Mouse (Mus musculus): ENCODE measurements around the gene Als2cl. TPM values are rescaled to one million over a fixed set of nuclear protein-coding genes. Genes with fewer than 3 reads are reported as not detected.

The Als2cl gene
- polyA plus RNA-seq, 1 experiment: 0.02 TPM

DNA sequence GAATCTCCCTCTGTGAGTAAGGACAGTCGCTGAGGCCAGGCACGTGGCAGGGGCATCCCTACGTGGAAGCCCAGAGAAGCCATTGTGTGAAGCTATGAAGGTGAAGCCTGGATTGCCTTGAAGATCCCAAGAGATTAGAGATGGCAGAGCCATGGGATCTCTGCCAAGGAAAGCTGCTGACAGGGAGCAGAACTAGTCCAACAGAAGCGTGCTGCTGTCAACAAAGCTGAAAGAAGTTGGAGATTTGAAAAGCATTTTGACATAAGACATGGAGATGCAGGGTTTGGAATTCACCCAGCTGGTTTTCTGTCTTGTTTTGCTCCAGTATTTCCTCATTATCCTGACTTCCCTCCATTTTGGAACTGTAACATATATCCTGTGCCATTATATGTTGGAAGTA lies 22.6 kb downstream of the Als2cl start:
- Histone ChIP-seq H3K36me3 (ENCODE audit: control insufficient read depth) (peaks cover 2% of the 10 kb centered on the region; the same call in 1 of the 2 replicates), H3K27me3 (ENCODE audit: control insufficient read depth) (no peaks in the 10 kb centered on the region), H3K4me1 (ENCODE audit: control insufficient read depth) (no peaks in the 10 kb centered on the region), H3K4me3 (replicated peaks) (no peak overlapping the region), H3K9me3 (ENCODE audit: control insufficient read depth, low read length) (no peaks in the 10 kb centered on the region)
- TF ChIP-seq TAL1 (IDR thresholded peaks at IDR 0.05; ENCODE audit: low read length) (no peak), GATA1 (IDR thresholded peaks at IDR 0.05; ENCODE audit: low read length) (no peak)

GRCm38 (mm10) chr9:110907201-110907837 lies 27.6 kb downstream of the Als2cl start:
- Histone ChIP-seq H3K36me3 (ENCODE audit: control insufficient read depth) (no peaks in the 10 kb centered on the region), H3K27me3 (ENCODE audit: control insufficient read depth) (no peaks in the 10 kb centered on the region), H3K9me3 (ENCODE audit: control insufficient read depth, low read length) (no peaks in the 10 kb centered on the region), H3K4me3 (replicated peaks) (no peak overlapping the region), H3K4me1 (ENCODE audit: control insufficient read depth) (no peaks in the 10 kb centered on the region)
- TF ChIP-seq TAL1 (IDR thresholded peaks at IDR 0.05; ENCODE audit: low read length): no peak
- TF ChIP-seq GATA1 (IDR thresholded peaks at IDR 0.05; ENCODE audit: low read length): no peak

DNA sequence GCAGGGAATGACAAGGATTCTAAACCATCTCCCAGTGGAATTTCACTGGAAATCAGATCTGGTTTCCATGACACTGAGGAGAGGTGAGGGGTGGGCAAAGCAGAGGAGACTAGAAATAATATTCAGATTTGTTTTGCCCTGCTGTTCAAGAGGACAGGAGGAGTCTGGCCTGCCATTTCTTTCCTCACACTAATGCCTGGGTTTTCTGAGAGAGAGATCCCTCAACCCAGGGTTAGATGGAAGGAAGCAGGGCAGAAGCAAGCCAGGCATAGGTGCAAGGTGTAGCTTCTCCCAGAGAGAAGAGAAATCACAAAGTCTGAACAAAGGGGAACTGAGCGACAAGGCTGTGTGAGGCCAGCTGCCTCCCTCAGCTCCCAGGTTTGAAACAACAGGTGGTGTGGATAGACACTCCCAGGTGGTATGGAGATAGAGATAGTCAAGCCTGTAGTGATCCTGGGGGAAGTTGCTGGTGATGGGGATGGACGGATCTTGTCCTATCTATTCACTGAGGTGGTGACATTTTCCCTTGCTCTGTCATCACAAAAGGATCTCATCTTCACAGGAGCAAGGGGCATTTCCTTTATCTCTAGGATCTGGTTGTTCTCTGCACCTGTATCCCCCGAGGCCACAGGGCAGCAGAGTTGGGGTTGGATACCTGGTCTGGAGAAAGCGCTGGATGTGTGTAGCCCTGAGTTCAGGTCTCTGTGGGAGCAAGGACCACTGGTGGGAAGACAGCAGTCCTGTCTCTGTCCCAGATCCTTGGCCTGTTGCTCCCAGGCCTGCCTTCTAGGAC lies 28.4 kb downstream of the Als2cl start:
- Histone ChIP-seq H3K36me3 (ENCODE audit: control insufficient read depth) (no peaks in the 10 kb centered on the region), H3K4me1 (ENCODE audit: control insufficient read depth) (no peaks in the 10 kb centered on the region), H3K27me3 (ENCODE audit: control insufficient read depth) (no peaks in the 10 kb centered on the region), H3K9me3 (ENCODE audit: control insufficient read depth, low read length) (no peaks in the 10 kb centered on the region), H3K4me3 (replicated peaks) (no peak overlapping the region)
- TF ChIP-seq TAL1 (IDR thresholded peaks at IDR 0.05; ENCODE audit: low read length) (no peak), GATA1 (IDR thresholded peaks at IDR 0.05; ENCODE audit: low read length) (no peak)

- TF ChIP-seq GATA1 (IDR thresholded peaks at IDR 0.05; ENCODE audit: low read length): no peak
- TF ChIP-seq TAL1 (IDR thresholded peaks at IDR 0.05; ENCODE audit: low read length): no peak
- Histone ChIP-seq H3K9me3 (ENCODE audit: control insufficient read depth, low read length) (no peaks in the 10 kb centered on the region), H3K4me1 (ENCODE audit: control insufficient read depth) (no peaks in the 10 kb centered on the region), H3K36me3 (ENCODE audit: control insufficient read depth) (no peaks in the 10 kb centered on the region), H3K27me3 (ENCODE audit: control insufficient read depth) (no peaks in the 10 kb centered on the region), H3K4me3 (replicated peaks) (no peak overlapping the region)
Measured at GRCm38 (mm10) chr9:110908631-110909016, 29.0 kb downstream of the Als2cl start.

GRCm38 (mm10) chr9:110909371-110909967 lies 29.8 kb downstream of the Als2cl start:
- no peaks in the 10 kb centered on the region for H3K9me3 ChIP-seq (ENCODE audit: control insufficient read depth, low read length)

DNA sequence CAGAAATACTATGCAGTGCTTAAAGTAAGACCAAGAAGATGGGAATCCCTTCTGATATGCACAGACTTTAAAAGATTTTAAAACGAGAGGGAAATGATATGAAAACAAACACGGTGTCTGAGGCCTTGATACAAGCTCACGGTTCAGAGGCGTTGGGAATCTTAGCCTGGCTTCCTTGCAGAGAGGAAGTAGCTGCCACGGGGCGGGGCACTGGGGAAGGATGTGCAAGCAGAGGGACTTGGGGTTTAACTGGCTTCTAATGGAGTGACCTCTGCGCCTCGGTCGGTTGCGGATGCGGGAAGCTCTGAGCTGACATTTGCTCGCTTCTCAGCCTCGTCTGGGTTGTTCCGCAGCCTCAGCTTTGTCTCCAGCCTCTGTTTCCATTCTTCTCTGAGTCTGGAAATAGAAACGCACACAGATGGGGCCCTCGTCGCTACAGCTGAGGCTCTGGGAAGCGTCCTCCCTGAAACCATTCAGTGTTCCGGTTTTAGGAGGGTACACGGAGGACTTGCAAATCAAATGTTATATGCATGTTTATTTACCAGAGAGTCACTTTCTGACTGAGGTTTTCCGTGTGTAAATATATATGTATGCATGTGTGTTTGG lies 35.1 kb downstream of the Als2cl start:
- Histone ChIP-seq H3K36me3 (ENCODE audit: control insufficient read depth) (no peaks in the 10 kb centered on the region), H3K27me3 (ENCODE audit: control insufficient read depth) (no peaks in the 10 kb centered on the region), H3K4me1 (ENCODE audit: control insufficient read depth) (no peaks in the 10 kb centered on the region), H3K9me3 (ENCODE audit: control insufficient read depth, low read length) (no peaks in the 10 kb centered on the region), H3K4me3 (replicated peaks) (no peak overlapping the region)
- no peak for TF ChIP-seq TAL1 (IDR thresholded peaks at IDR 0.05; ENCODE audit: low read length)
- no peak for TF ChIP-seq GATA1 (IDR thresholded peaks at IDR 0.05; ENCODE audit: low read length)

More at GRCm38 (mm10) chr9:110909371-110909967, 29.8 kb downstream of the Als2cl start:
- H3K27me3 ChIP-seq (ENCODE audit: control insufficient read depth): no peaks in the 10 kb centered on the region
- no peak for TF ChIP-seq TAL1 (IDR thresholded peaks at IDR 0.05; ENCODE audit: low read length)
- no peak overlapping the region for H3K4me3 ChIP-seq (replicated peaks)
- no peaks in the 10 kb centered on the region for H3K4me1 ChIP-seq (ENCODE audit: control insufficient read depth)
- no peaks in the 10 kb centered on the region for H3K36me3 ChIP-seq (ENCODE audit: control insufficient read depth)

DNA sequence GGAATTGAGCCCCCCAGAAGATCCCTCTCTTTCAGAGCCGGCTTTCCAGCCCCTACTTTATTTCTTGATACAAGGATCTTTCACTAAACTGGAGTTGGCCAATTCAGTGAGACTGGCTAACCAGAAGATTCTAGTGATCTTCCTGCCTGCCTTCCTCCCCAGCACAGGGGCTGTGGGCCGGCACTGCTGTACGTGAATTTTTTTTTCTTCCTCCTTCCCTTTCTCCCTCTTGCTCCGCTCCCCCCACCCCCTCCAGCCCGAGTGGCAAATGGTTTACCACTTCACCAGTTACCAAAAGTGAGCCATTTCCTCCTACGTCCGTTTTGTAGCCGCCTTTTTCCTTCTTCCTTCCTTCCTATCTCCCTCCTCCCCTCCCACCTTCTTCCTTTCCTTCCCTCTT lies 35.8 kb downstream of the Als2cl start:
- no peaks in the 10 kb centered on the region for H3K4me1 ChIP-seq (ENCODE audit: control insufficient read depth)
- no peaks in the 10 kb centered on the region for H3K9me3 ChIP-seq (ENCODE audit: control insufficient read depth, low read length)
- no peak overlapping the region for H3K4me3 ChIP-seq (replicated peaks)
- H3K27me3 ChIP-seq (ENCODE audit: control insufficient read depth): no peaks in the 10 kb centered on the region
- H3K36me3 ChIP-seq (ENCODE audit: control insufficient read depth): no peaks in the 10 kb centered on the region
- TF ChIP-seq TAL1 (IDR thresholded peaks at IDR 0.05; ENCODE audit: low read length) (no peak), GATA1 (IDR thresholded peaks at IDR 0.05; ENCODE audit: low read length) (no peak)

DNA sequence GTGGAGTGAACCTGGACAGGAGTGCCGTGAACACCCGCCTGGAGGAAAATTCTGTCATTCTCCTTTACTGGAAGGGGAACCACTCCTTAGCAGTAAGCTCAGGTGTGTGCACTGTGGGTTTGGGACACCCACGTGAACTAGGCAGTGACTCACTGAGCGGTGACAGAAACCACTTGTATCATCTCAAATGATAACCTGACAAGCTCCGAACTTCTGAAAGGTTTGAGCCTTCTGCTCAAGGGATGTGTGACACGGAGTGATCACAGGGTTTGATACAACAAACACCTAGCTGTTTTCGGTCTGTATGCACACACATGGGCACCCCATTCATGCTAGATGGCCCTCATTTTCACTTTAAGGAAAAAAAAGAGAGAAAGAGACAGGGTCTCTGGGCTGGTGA lies 37.1 kb downstream of the Als2cl start, which contains the start of gene Fam240a:
Fam240a (minus strand) TSS at position 76 of the 400 bp plus-strand sequence.
- no peak within 1 kb of the TSS for H3K4me3 ChIP-seq (replicated peaks)
- H3K36me3 ChIP-seq (ENCODE audit: control insufficient read depth): no peaks in the 10 kb centered on the region
- TF ChIP-seq TAL1 (IDR thresholded peaks at IDR 0.05; ENCODE audit: low read length) (no peak), GATA1 (IDR thresholded peaks at IDR 0.05; ENCODE audit: low read length) (no peak)
- no peaks in the 10 kb centered on the region for H3K9me3 ChIP-seq (ENCODE audit: control insufficient read depth, low read length)
- no peaks in the 10 kb centered on the region for H3K4me1 ChIP-seq (ENCODE audit: control insufficient read depth)
- no peaks in the 10 kb centered on the region for H3K27me3 ChIP-seq (ENCODE audit: control insufficient read depth)
